Mouse (Mus musculus): ENCODE measurements around the gene Gm11361. TPM values are rescaled to one million over a fixed set of nuclear protein-coding genes. Genes with fewer than 3 reads are reported as not detected.

The Gm11361 gene
- polyA plus RNA-seq, 1 experiment from 2014 or later = 4.2 TPM

Other genes with a start within 250 kb of the Gm11361 start
- not detected in 2 replicates for gene Prl4a1, start 241.3 kb upstream of the Gm11361 start, polyA plus RNA-seq (2014; fragmentation: Nextera tagmentation; extraction: Ambion mirVana)
- not detected in 2 replicates for gene Prl5a1, start 115.0 kb upstream of the Gm11361 start, polyA plus RNA-seq (2014; fragmentation: Nextera tagmentation; extraction: Ambion mirVana)